Mouse (Mus musculus): ENCODE results near the gene St3gal6.

St3gal6 gene

GRCm38 (mm10) chr16:58520457-58520856 lies 3.6 kb downstream of the St3gal6 start:
- DNase-seq: no peak

- no peak for DNase-seq
Measured at GRCm38 (mm10) chr16:58519650-58520073, 4.4 kb downstream of the St3gal6 start.

- no peak for DNase-seq
Measured at GRCm38 (mm10) chr16:58516960-58517798, 6.9 kb downstream of the St3gal6 start.

GRCm38 (mm10) chr16:58516161-58516560 lies 7.9 kb downstream of the St3gal6 start:
- no peak for DNase-seq

GRCm38 (mm10) chr16:58514565-58514964 lies 9.5 kb downstream of the St3gal6 start:
- DNase-seq: no peak

GRCm38 (mm10) chr16:58513755-58514154 lies 10.3 kb downstream of the St3gal6 start:
- DNase-seq: no peak

GRCm38 (mm10) chr16:58512887-58513286 lies 11.2 kb downstream of the St3gal6 start:
- peak; percentile 41 to 45 for DNase-seq

- peak; percentile 42 to 65 for DNase-seq
Measured at GRCm38 (mm10) chr16:58512181-58512761, 11.8 kb downstream of the St3gal6 start.

GRCm38 (mm10) chr16:58504945-58505344 lies 19.1 kb downstream of the St3gal6 start:
- DNase-seq: no peak

- DNase-seq: no peak
Measured at GRCm38 (mm10) chr16:58502566-58502965, 21.5 kb downstream of the St3gal6 start.

- no peak for DNase-seq
Measured at GRCm38 (mm10) chr16:58501760-58502301, 22.2 kb downstream of the St3gal6 start.

GRCm38 (mm10) chr16:58499650-58500049 lies 24.4 kb downstream of the St3gal6 start:
- DNase-seq: no peak

- DNase-seq: peak in 1 of 2 experiments; percentile 15
Measured at GRCm38 (mm10) chr16:58499172-58499584, 24.9 kb downstream of the St3gal6 start.

- no peak for DNase-seq
Measured at GRCm38 (mm10) chr16:58497886-58498713, 25.9 kb downstream of the St3gal6 start.

GRCm38 (mm10) chr16:58496791-58497190 lies 27.3 kb downstream of the St3gal6 start:
- DNase-seq: no peak

GRCm38 (mm10) chr16:58487861-58488260 lies 36.2 kb downstream of the St3gal6 start:
- no peak for DNase-seq

- no peak for DNase-seq
Measured at GRCm38 (mm10) chr16:58482296-58482695, 41.7 kb downstream of the St3gal6 start.

GRCm38 (mm10) chr16:58481906-58482270 lies 42.2 kb downstream of the St3gal6 start:
- no peak for DNase-seq

- DNase-seq: no peak
Measured at GRCm38 (mm10) chr16:58481219-58481905, 42.7 kb downstream of the St3gal6 start.

GRCm38 (mm10) chr16:58479898-58480448 lies 44.1 kb downstream of the St3gal6 start:
- no peak for DNase-seq

GRCm38 (mm10) chr16:58476363-58476762 lies 47.7 kb downstream of the St3gal6 start:
- no peak for DNase-seq

GRCm38 (mm10) chr16:58475544-58476154 lies 48.4 kb downstream of the St3gal6 start:
- no peak for DNase-seq
